Mouse (Mus musculus): ENCODE measurements around the gene Glis1. TPM values are rescaled to one million over a fixed set of nuclear protein-coding genes. Genes with fewer than 3 reads are reported as not detected.
A peak's percentile ranks its signal among the peaks of the same experiment; 100 is the strongest.

The Glis1 gene
- polyA plus RNA-seq, 1 experiment from 2014 or later, result 0.97 TPM

GRCm38 (mm10) chr4:107605964-107606602 is 171.7 kb downstream of the Glis1 start:
- no peaks in the 10 kb centered on the region for H3K9me3 ChIP-seq (ENCODE audit: control insufficient read depth, low read length)
- H3K4me3 ChIP-seq (ENCODE audit: low read depth, low read length), result no peak overlapping the region
- no peak for ATAC-seq (ENCODE audit: low FRiP score)
- peaks cover 2% of the 10 kb centered on the region; the same call in 1 of the 2 replicates for H3K4me1 ChIP-seq (ENCODE audit: control insufficient read depth, insufficient read depth, low read length)
- H3K9ac ChIP-seq (ENCODE audit: low read length), result no peak overlapping the region
- H3K36me3 ChIP-seq (ENCODE audit: control insufficient read depth, insufficient read depth, low read length), result no peaks in the 10 kb centered on the region
- H3K27ac ChIP-seq (ENCODE audit: low read depth, low read length), result no peak overlapping the region
- 75% methylated on average over 17 of the region's 17 CpGs for WGBS
- no peaks in the 10 kb centered on the region for H3K27me3 ChIP-seq (ENCODE audit: control insufficient read depth, insufficient read depth, low read length)
- H3K4me2 ChIP-seq, result no peak overlapping the region
- DNase-seq (ENCODE audit: low spot score, missing footprints), result no peak

- Histone ChIP-seq H3K4me2 (no peak overlapping the region), H3K4me1 (ENCODE audit: control insufficient read depth, insufficient read depth, low read length) (peaks cover 2% of the 10 kb centered on the region; the same call in 1 of the 2 replicates), H3K4me3 (ENCODE audit: low read depth, low read length) (no peak overlapping the region), H3K9ac (ENCODE audit: low read length) (no peak overlapping the region), H3K27ac (ENCODE audit: low read depth, low read length) (no peak overlapping the region), H3K9me3 (ENCODE audit: control insufficient read depth, low read length) (no peaks in the 10 kb centered on the region), H3K36me3 (ENCODE audit: control insufficient read depth, insufficient read depth, low read length) (no peaks in the 10 kb centered on the region), H3K27me3 (ENCODE audit: control insufficient read depth, insufficient read depth, low read length) (no peaks in the 10 kb centered on the region)
- no peak for ATAC-seq (ENCODE audit: low FRiP score)
- no peak for DNase-seq (ENCODE audit: low spot score, missing footprints)
- WGBS, result 75% methylated on average over 8 of the region's 8 CpGs
Observed at GRCm38 (mm10) chr4:107609775-107610174, 175.4 kb downstream of the Glis1 start.

GRCm38 (mm10) chr4:107611888-107612650 is 177.7 kb downstream of the Glis1 start:
- Histone ChIP-seq H3K4me2 (no peak overlapping the region), H3K4me1 (ENCODE audit: control insufficient read depth, insufficient read depth, low read length) (no peaks in the 10 kb centered on the region), H3K27ac (ENCODE audit: low read depth, low read length) (no peak overlapping the region), H3K9me3 (ENCODE audit: control insufficient read depth, low read length) (no peaks in the 10 kb centered on the region), H3K36me3 (ENCODE audit: control insufficient read depth, insufficient read depth, low read length) (no peaks in the 10 kb centered on the region), H3K27me3 (ENCODE audit: control insufficient read depth, insufficient read depth, low read length) (no peaks in the 10 kb centered on the region), H3K4me3 (ENCODE audit: low read depth, low read length) (no peak overlapping the region), H3K9ac (ENCODE audit: low read length) (no peak overlapping the region)
- DNase-seq (ENCODE audit: low spot score, missing footprints) (no peak), ATAC-seq (ENCODE audit: low FRiP score) (no peak)
- WGBS, result 72% methylated on average over 9 of the region's 9 CpGs

- no peaks in the 10 kb centered on the region for H3K27me3 ChIP-seq (ENCODE audit: control insufficient read depth, insufficient read depth, low read length)
- 67% methylated on average over 6 of the region's 6 CpGs for WGBS
- ATAC-seq (ENCODE audit: low FRiP score) (0 out of 2 replicates have a peak, but pooled peaks have one; percentile 30), DNase-seq (ENCODE audit: low spot score, missing footprints) (no peak)
- H3K9ac ChIP-seq (ENCODE audit: low read length), result no peak overlapping the region
- H3K27ac ChIP-seq (ENCODE audit: low read depth, low read length), result no peak overlapping the region
- 0 out of 2 replicates have a peak, but pooled peaks cover 2% of the 10 kb centered on the region for H3K4me1 ChIP-seq (ENCODE audit: control insufficient read depth, insufficient read depth, low read length)
- no peak overlapping the region for H3K4me2 ChIP-seq
- no peaks in the 10 kb centered on the region for H3K9me3 ChIP-seq (ENCODE audit: control insufficient read depth, low read length)
- H3K4me3 ChIP-seq (ENCODE audit: low read depth, low read length), result no peak overlapping the region
- H3K36me3 ChIP-seq (ENCODE audit: control insufficient read depth, insufficient read depth, low read length), result no peaks in the 10 kb centered on the region
Observed at GRCm38 (mm10) chr4:107617596-107618230, 183.3 kb downstream of the Glis1 start.

- no peaks in the 10 kb centered on the region for H3K36me3 ChIP-seq (ENCODE audit: control insufficient read depth, insufficient read depth, low read length)
- DNase-seq (ENCODE audit: low spot score, missing footprints), result no peak
- WGBS, result 95% methylated on average over 7 of the region's 7 CpGs
- no peaks in the 10 kb centered on the region for H3K27me3 ChIP-seq (ENCODE audit: control insufficient read depth, insufficient read depth, low read length)
- 0 out of 2 replicates have a peak, but pooled peaks cover 2% of the 10 kb centered on the region for H3K4me1 ChIP-seq (ENCODE audit: control insufficient read depth, insufficient read depth, low read length)
- H3K4me2 ChIP-seq, result no peak overlapping the region
- no peaks in the 10 kb centered on the region for H3K9me3 ChIP-seq (ENCODE audit: control insufficient read depth, low read length)
- no peak overlapping the region for H3K27ac ChIP-seq (ENCODE audit: low read depth, low read length)
- H3K4me3 ChIP-seq (ENCODE audit: low read depth, low read length), result no peak overlapping the region
- no peak overlapping the region for H3K9ac ChIP-seq (ENCODE audit: low read length)
- no peak for ATAC-seq (ENCODE audit: low FRiP score)
Observed at GRCm38 (mm10) chr4:107619487-107619886, 185.1 kb downstream of the Glis1 start.

- H3K4me3 ChIP-seq (ENCODE audit: low read depth, low read length), result no peak overlapping the region
- no peaks in the 10 kb centered on the region for H3K9me3 ChIP-seq (ENCODE audit: control insufficient read depth, low read length)
- no peak overlapping the region for H3K4me2 ChIP-seq
- no peak for ATAC-seq (ENCODE audit: low FRiP score)
- no peak for DNase-seq (ENCODE audit: low spot score, missing footprints)
- no peak overlapping the region for H3K9ac ChIP-seq (ENCODE audit: low read length)
- no peaks in the 10 kb centered on the region for H3K36me3 ChIP-seq (ENCODE audit: control insufficient read depth, insufficient read depth, low read length)
- H3K4me1 ChIP-seq (ENCODE audit: control insufficient read depth, insufficient read depth, low read length), result 0 out of 2 replicates have a peak, but pooled peaks cover 2% of the 10 kb centered on the region
- no peaks in the 10 kb centered on the region for H3K27me3 ChIP-seq (ENCODE audit: control insufficient read depth, insufficient read depth, low read length)
- no peak overlapping the region for H3K27ac ChIP-seq (ENCODE audit: low read depth, low read length)
- WGBS, result 73% methylated on average over 5 of the region's 5 CpGs
Observed at GRCm38 (mm10) chr4:107621366-107621765, 187.0 kb downstream of the Glis1 start.

GRCm38 (mm10) chr4:107622296-107622695 is 187.9 kb downstream of the Glis1 start:
- DNase-seq (ENCODE audit: low spot score, missing footprints) (no peak), ATAC-seq (ENCODE audit: low FRiP score) (no peak)
- Histone ChIP-seq H3K27me3 (ENCODE audit: control insufficient read depth, insufficient read depth, low read length) (no peaks in the 10 kb centered on the region), H3K4me3 (ENCODE audit: low read depth, low read length) (no peak overlapping the region), H3K27ac (ENCODE audit: low read depth, low read length) (no peak overlapping the region), H3K4me2 (no peak overlapping the region), H3K9ac (ENCODE audit: low read length) (no peak overlapping the region), H3K36me3 (ENCODE audit: control insufficient read depth, insufficient read depth, low read length) (no peaks in the 10 kb centered on the region), H3K4me1 (ENCODE audit: control insufficient read depth, insufficient read depth, low read length) (0 out of 2 replicates have a peak, but pooled peaks cover 2% of the 10 kb centered on the region), H3K9me3 (ENCODE audit: control insufficient read depth, low read length) (no peaks in the 10 kb centered on the region)
- WGBS, result 71% methylated on average over 6 of the region's 6 CpGs

GRCm38 (mm10) chr4:107623916-107624315 is 189.5 kb downstream of the Glis1 start:
- no peaks in the 10 kb centered on the region for H3K27me3 ChIP-seq (ENCODE audit: control insufficient read depth, insufficient read depth, low read length)
- H3K4me2 ChIP-seq, result no peak overlapping the region
- H3K9ac ChIP-seq (ENCODE audit: low read length), result no peak overlapping the region
- DNase-seq (ENCODE audit: low spot score, missing footprints) (no peak), ATAC-seq (ENCODE audit: low FRiP score) (no peak)
- no peaks in the 10 kb centered on the region for H3K36me3 ChIP-seq (ENCODE audit: control insufficient read depth, insufficient read depth, low read length)
- H3K4me3 ChIP-seq (ENCODE audit: low read depth, low read length), result no peak overlapping the region
- no peaks in the 10 kb centered on the region for H3K4me1 ChIP-seq (ENCODE audit: control insufficient read depth, insufficient read depth, low read length)
- H3K9me3 ChIP-seq (ENCODE audit: control insufficient read depth, low read length), result no peaks in the 10 kb centered on the region
- H3K27ac ChIP-seq (ENCODE audit: low read depth, low read length), result no peak overlapping the region
- 81% methylated on average over 6 of the region's 6 CpGs for WGBS

- Histone ChIP-seq H3K27ac (ENCODE audit: low read depth, low read length) (no peak overlapping the region), H3K27me3 (ENCODE audit: control insufficient read depth, insufficient read depth, low read length) (no peaks in the 10 kb centered on the region), H3K4me1 (ENCODE audit: control insufficient read depth, insufficient read depth, low read length) (no peaks in the 10 kb centered on the region), H3K4me2 (no peak overlapping the region), H3K9ac (ENCODE audit: low read length) (no peak overlapping the region), H3K36me3 (ENCODE audit: control insufficient read depth, insufficient read depth, low read length) (no peaks in the 10 kb centered on the region), H3K4me3 (ENCODE audit: low read depth, low read length) (no peak overlapping the region), H3K9me3 (ENCODE audit: control insufficient read depth, low read length) (no peaks in the 10 kb centered on the region)
- 72% methylated on average over 5 of the region's 5 CpGs for WGBS
- DNase-seq (ENCODE audit: low spot score, missing footprints) (no peak), ATAC-seq (ENCODE audit: low FRiP score) (no peak)
Observed at GRCm38 (mm10) chr4:107624951-107625350, 190.6 kb downstream of the Glis1 start.

Measured in midbrain, embryonic 11.5 days (tissue).